Mouse (Mus musculus): Measurements from ENCODE around the gene Rps6ka4. TPM values are rescaled to one million over a fixed set of nuclear protein-coding genes. Genes with fewer than 3 reads are reported as not detected.

Gene Rps6ka4
- polyA plus RNA-seq, 1 experiment = 12.5 TPM

- no peaks in the 10 kb centered on the region for H3K4me1 ChIP-seq (ENCODE audit: control insufficient read depth, insufficient read depth, low read length)
- H3K4me3 ChIP-seq (ENCODE audit: control insufficient read depth, low read depth, low read length) = peak overlapping the region; percentile 16; the same call in 1 of the 2 replicates
- H3K27me3 ChIP-seq (ENCODE audit: control insufficient read depth, insufficient read depth, low read length) = no peaks in the 10 kb centered on the region
- no peak for TF ChIP-seq POLR2A (IDR thresholded peaks at IDR 0.05; ENCODE audit: control insufficient read depth, low read depth, low read length)
- TF ChIP-seq CTCF (IDR thresholded peaks at IDR 0.05; ENCODE audit: control insufficient read depth, insufficient read depth, insufficient replicate concordance, low read depth, low read length) = no peak
- H3K27ac ChIP-seq (ENCODE audit: control insufficient read depth, insufficient read depth, low read depth, low read length) = peak overlapping the region; percentile 54; the same call in 1 of the 2 replicates
- no peaks in the 10 kb centered on the region for H3K36me3 ChIP-seq (ENCODE audit: control insufficient read depth, insufficient read depth, low read length)
Observed at GRCm38 (mm10) chr19:6869355-6869754, 28.9 kb upstream of the Rps6ka4 start.

- H3K4me3 ChIP-seq (ENCODE audit: control insufficient read depth, low read depth, low read length) = no peak overlapping the region
- no peak overlapping the region for H3K27ac ChIP-seq (ENCODE audit: control insufficient read depth, insufficient read depth, low read depth, low read length)
- no peaks in the 10 kb centered on the region for H3K27me3 ChIP-seq (ENCODE audit: control insufficient read depth, insufficient read depth, low read length)
- TF ChIP-seq CTCF (IDR thresholded peaks at IDR 0.05; ENCODE audit: control insufficient read depth, insufficient read depth, insufficient replicate concordance, low read depth, low read length) (no peak), POLR2A (IDR thresholded peaks at IDR 0.05; ENCODE audit: control insufficient read depth, low read depth, low read length) (no peak)
- no peaks in the 10 kb centered on the region for H3K36me3 ChIP-seq (ENCODE audit: control insufficient read depth, insufficient read depth, low read length)
- no peaks in the 10 kb centered on the region; the same call in 1 of the 2 replicates for H3K4me1 ChIP-seq (ENCODE audit: control insufficient read depth, insufficient read depth, low read length)
Observed at GRCm38 (mm10) chr19:6861451-6861850, 21.0 kb upstream of the Rps6ka4 start.

- H3K27ac ChIP-seq (ENCODE audit: control insufficient read depth, insufficient read depth, low read depth, low read length) = no peak overlapping the region
- no peaks in the 10 kb centered on the region for H3K36me3 ChIP-seq (ENCODE audit: control insufficient read depth, insufficient read depth, low read length)
- H3K4me3 ChIP-seq (ENCODE audit: control insufficient read depth, low read depth, low read length) = no peak overlapping the region
- peaks cover 3% of the 10 kb centered on the region for H3K4me1 ChIP-seq (ENCODE audit: control insufficient read depth, insufficient read depth, low read length)
- no peaks in the 10 kb centered on the region for H3K27me3 ChIP-seq (ENCODE audit: control insufficient read depth, insufficient read depth, low read length)
- TF ChIP-seq POLR2A (IDR thresholded peaks at IDR 0.05; ENCODE audit: control insufficient read depth, low read depth, low read length) = no peak
- TF ChIP-seq CTCF (IDR thresholded peaks at IDR 0.05; ENCODE audit: control insufficient read depth, insufficient read depth, insufficient replicate concordance, low read depth, low read length) = no peak
Observed at GRCm38 (mm10) chr19:6860706-6861105, 20.3 kb upstream of the Rps6ka4 start.

- Histone ChIP-seq H3K27me3 (ENCODE audit: control insufficient read depth, insufficient read depth, low read length) (no peaks in the 10 kb centered on the region; the same call in 1 of the 2 replicates), H3K4me3 (ENCODE audit: control insufficient read depth, low read depth, low read length) (no peak overlapping the region), H3K4me1 (ENCODE audit: control insufficient read depth, insufficient read depth, low read length) (peaks cover 11% of the 10 kb centered on the region), H3K27ac (ENCODE audit: control insufficient read depth, insufficient read depth, low read depth, low read length) (no peak overlapping the region), H3K36me3 (ENCODE audit: control insufficient read depth, insufficient read depth, low read length) (no peaks in the 10 kb centered on the region)
- no peak for TF ChIP-seq POLR2A (IDR thresholded peaks at IDR 0.05; ENCODE audit: control insufficient read depth, low read depth, low read length)
Observed at GRCm38 (mm10) chr19:6859971-6860370, 19.5 kb upstream of the Rps6ka4 start.

DNA sequence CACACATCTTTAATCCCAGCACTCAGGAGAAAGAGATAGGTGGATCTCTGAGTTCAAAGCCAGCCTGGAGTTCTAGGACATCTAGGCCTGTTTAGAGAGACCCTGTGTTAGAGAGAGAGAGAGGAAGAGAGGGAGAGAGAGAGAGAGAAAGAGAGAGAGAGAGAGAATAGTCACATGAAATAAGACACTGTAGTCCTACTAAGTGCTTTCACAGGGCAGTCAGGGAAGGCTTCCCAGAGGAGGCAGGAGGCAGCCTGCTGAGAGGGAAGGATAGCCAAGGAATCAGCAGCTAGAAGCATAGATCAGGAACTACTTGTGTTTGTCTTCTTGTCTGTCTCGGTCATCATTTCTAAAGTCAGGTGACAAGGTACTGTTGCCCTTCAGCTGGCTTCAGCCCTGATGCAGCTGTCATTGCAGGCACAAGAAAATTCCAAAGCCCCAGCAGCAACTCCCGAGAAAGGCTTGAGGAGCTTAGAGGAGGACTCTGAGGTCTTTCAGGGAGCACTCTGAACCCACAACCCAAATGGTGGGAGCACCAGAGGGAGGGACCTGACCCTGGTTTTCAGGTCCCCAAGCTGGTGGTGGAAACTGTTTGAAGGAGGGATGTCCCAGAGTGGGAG lies 18.7 kb upstream of the Rps6ka4 start:
- Histone ChIP-seq H3K27ac (ENCODE audit: control insufficient read depth, insufficient read depth, low read depth, low read length) (no peak overlapping the region), H3K4me3 (ENCODE audit: control insufficient read depth, low read depth, low read length) (no peak overlapping the region), H3K36me3 (ENCODE audit: control insufficient read depth, insufficient read depth, low read length) (no peaks in the 10 kb centered on the region), H3K4me1 (ENCODE audit: control insufficient read depth, insufficient read depth, low read length) (peaks cover 19% of the 10 kb centered on the region), H3K27me3 (ENCODE audit: control insufficient read depth, insufficient read depth, low read length) (no peaks in the 10 kb centered on the region; the same call in 1 of the 2 replicates)
- TF ChIP-seq CTCF (IDR thresholded peaks at IDR 0.05; ENCODE audit: control insufficient read depth, insufficient read depth, insufficient replicate concordance, low read depth, low read length) = no peak

- H3K4me3 ChIP-seq (ENCODE audit: control insufficient read depth, low read depth, low read length) = no peak within 1 kb of the TSS
- no peaks in the 10 kb centered on the region; the same call in 1 of the 2 replicates for H3K27me3 ChIP-seq (ENCODE audit: control insufficient read depth, insufficient read depth, low read length)
- TF ChIP-seq POLR2A (IDR thresholded peaks at IDR 0.05; ENCODE audit: control insufficient read depth, low read depth, low read length) (no peak), CTCF (IDR thresholded peaks at IDR 0.05; ENCODE audit: control insufficient read depth, insufficient read depth, insufficient replicate concordance, low read depth, low read length) (no peak)
- no peaks in the 10 kb centered on the region for H3K36me3 ChIP-seq (ENCODE audit: control insufficient read depth, insufficient read depth, low read length)
- peaks cover 19% of the 10 kb centered on the region for H3K4me1 ChIP-seq (ENCODE audit: control insufficient read depth, insufficient read depth, low read length)
- no peak within 1 kb of the TSS for H3K27ac ChIP-seq (ENCODE audit: control insufficient read depth, insufficient read depth, low read depth, low read length)
Observed at GRCm38 (mm10) chr19:6858031-6858430, 17.6 kb upstream of the Rps6ka4 start, which contains the start of gene Ccdc88b. Ccdc88b (minus strand) TSS chr19:6858211.

- Histone ChIP-seq H3K27ac (ENCODE audit: control insufficient read depth, insufficient read depth, low read depth, low read length) (no peak overlapping the region), H3K4me3 (ENCODE audit: control insufficient read depth, low read depth, low read length) (no peak overlapping the region), H3K36me3 (ENCODE audit: control insufficient read depth, insufficient read depth, low read length) (no peaks in the 10 kb centered on the region), H3K27me3 (ENCODE audit: control insufficient read depth, insufficient read depth, low read length) (no peaks in the 10 kb centered on the region; the same call in 1 of the 2 replicates), H3K4me1 (ENCODE audit: control insufficient read depth, insufficient read depth, low read length) (peaks cover 19% of the 10 kb centered on the region)
- TF ChIP-seq CTCF (IDR thresholded peaks at IDR 0.05; ENCODE audit: control insufficient read depth, insufficient read depth, insufficient replicate concordance, low read depth, low read length) (no peak), POLR2A (IDR thresholded peaks at IDR 0.05; ENCODE audit: control insufficient read depth, low read depth, low read length) (no peak)
Observed at GRCm38 (mm10) chr19:6857391-6858005, 17.1 kb upstream of the Rps6ka4 start.

Data from testis, adult 2 months (tissue).